Mouse (Mus musculus): ENCODE measurements around the gene Prtg. TPM values are rescaled to one million over a fixed set of nuclear protein-coding genes. Genes with fewer than 3 reads are reported as not detected.
A peak's percentile ranks its signal among the peaks of the same experiment; 100 is the strongest.

Gene Prtg
- polyA plus RNA-seq, 1 experiment from 2014 or later = 11.1 TPM

- Histone ChIP-seq H3K36me3 (peaks cover 18% of the 10 kb centered on the region), H3K9me3 (peaks cover 3% of the 10 kb centered on the region; the same call in 1 of the 2 replicates), H3K4me3 (no peak overlapping the region), H3K4me1 (no peaks in the 10 kb centered on the region), H3K27ac (no peak overlapping the region), H3K27me3 (ENCODE audit: insufficient read depth, poor library complexity, severe bottlenecking) (no peaks in the 10 kb centered on the region)
- no peak for DNase-seq (ENCODE audit: low spot score)
- WGBS = 82% methylated on average over 13 of the region's 13 CpGs
These were observed 137.6 kb downstream of the Prtg start for GRCm38 (mm10) chr9:72944286-72944685.

- no peak overlapping the region for H3K4me3 ChIP-seq
- H3K36me3 ChIP-seq = peaks cover 18% of the 10 kb centered on the region
- DNase-seq (ENCODE audit: low spot score) = no peak
- H3K9me3 ChIP-seq = peaks cover 3% of the 10 kb centered on the region; the same call in 1 of the 2 replicates
- WGBS = 83% methylated on average over 1 of the region's 1 CpGs
- no peaks in the 10 kb centered on the region for H3K4me1 ChIP-seq
- H3K27me3 ChIP-seq (ENCODE audit: insufficient read depth, poor library complexity, severe bottlenecking) = no peaks in the 10 kb centered on the region
- no peak overlapping the region for H3K27ac ChIP-seq
These were observed 140.3 kb downstream of the Prtg start for GRCm38 (mm10) chr9:72947010-72947409.

GRCm38 (mm10) chr9:72949572-72949971 lies 142.9 kb downstream of the Prtg start:
- no peaks in the 10 kb centered on the region for H3K4me1 ChIP-seq
- DNase-seq (ENCODE audit: low spot score) = no peak
- H3K4me3 ChIP-seq = no peak overlapping the region
- H3K9me3 ChIP-seq = peaks cover 3% of the 10 kb centered on the region; the same call in 1 of the 2 replicates
- 75% methylated on average over 7 of the region's 7 CpGs for WGBS
- no peak overlapping the region for H3K27ac ChIP-seq
- H3K27me3 ChIP-seq (ENCODE audit: insufficient read depth, poor library complexity, severe bottlenecking) = no peaks in the 10 kb centered on the region
- peaks cover 18% of the 10 kb centered on the region for H3K36me3 ChIP-seq

GRCm38 (mm10) chr9:72954746-72955145 lies 148.1 kb downstream of the Prtg start:
- Histone ChIP-seq H3K4me1 (peaks cover 10% of the 10 kb centered on the region), H3K4me3 (no peak overlapping the region), H3K36me3 (no peaks in the 10 kb centered on the region), H3K27ac (no peak overlapping the region), H3K9me3 (no peaks in the 10 kb centered on the region), H3K27me3 (ENCODE audit: insufficient read depth, poor library complexity, severe bottlenecking) (no peaks in the 10 kb centered on the region)
- no peak for DNase-seq (ENCODE audit: low spot score)
- WGBS = 61% methylated on average over 2 of the region's 2 CpGs

- Histone ChIP-seq H3K9me3 (no peaks in the 10 kb centered on the region), H3K4me1 (peaks cover 10% of the 10 kb centered on the region), H3K4me3 (no peak overlapping the region), H3K36me3 (no peaks in the 10 kb centered on the region), H3K27ac (no peak overlapping the region), H3K27me3 (ENCODE audit: insufficient read depth, poor library complexity, severe bottlenecking) (no peaks in the 10 kb centered on the region)
- DNase-seq (ENCODE audit: low spot score) = peak; percentile 77
- WGBS = 23% methylated on average over 1 of the region's 1 CpGs
These were observed 148.9 kb downstream of the Prtg start for GRCm38 (mm10) chr9:72955546-72955945.

- peaks cover 10% of the 10 kb centered on the region for H3K4me1 ChIP-seq
- H3K9me3 ChIP-seq = no peaks in the 10 kb centered on the region
- H3K4me3 ChIP-seq = peak within 1 kb of the TSS; percentile 69
- WGBS = 3% methylated on average over 43 of the region's 43 CpGs
- peak; percentile 95 for DNase-seq (ENCODE audit: low spot score)
- H3K27me3 ChIP-seq (ENCODE audit: insufficient read depth, poor library complexity, severe bottlenecking) = no peaks in the 10 kb centered on the region
- H3K36me3 ChIP-seq = no peaks in the 10 kb centered on the region
- peak within 1 kb of the TSS; percentile 87 for H3K27ac ChIP-seq
These were observed 152.1 kb downstream of the Prtg start, which contains the start of the genes Dyx1c1 and Gm44503 for GRCm38 (mm10) chr9:72958521-72959450. Dyx1c1 (plus strand) TSS chr9:72958785. Gm44503 (plus strand) TSS chr9:72958852.

GRCm38 (mm10) chr9:72961346-72961745 lies 154.7 kb downstream of the Prtg start:
- Histone ChIP-seq H3K4me1 (peaks cover 10% of the 10 kb centered on the region), H3K27ac (no peak overlapping the region), H3K27me3 (ENCODE audit: insufficient read depth, poor library complexity, severe bottlenecking) (no peaks in the 10 kb centered on the region), H3K36me3 (no peaks in the 10 kb centered on the region), H3K4me3 (no peak overlapping the region), H3K9me3 (no peaks in the 10 kb centered on the region)
- WGBS = 59% methylated on average over 8 of the region's 8 CpGs
- no peak for DNase-seq (ENCODE audit: low spot score)

- Histone ChIP-seq H3K9me3 (no peaks in the 10 kb centered on the region), H3K27me3 (ENCODE audit: insufficient read depth, poor library complexity, severe bottlenecking) (no peaks in the 10 kb centered on the region), H3K4me3 (no peak overlapping the region), H3K4me1 (peaks cover 10% of the 10 kb centered on the region), H3K36me3 (no peaks in the 10 kb centered on the region), H3K27ac (no peak overlapping the region)
- 75% methylated on average over 15 of the region's 15 CpGs for WGBS
- DNase-seq (ENCODE audit: low spot score) = no peak
These were observed 155.3 kb downstream of the Prtg start for GRCm38 (mm10) chr9:72961959-72962358.

Other genes starting within 250 kb of the Prtg start
- 515 and 584 TPM in 2 replicates for gene Nedd4, start 144.5 kb upstream of the Prtg start, polyA plus RNA-seq (2016; fragmentation: Nextera tagmentation; extraction: Ambion mirVana)
- gene Pygo1, start 118.8 kb downstream of the Prtg start, polyA plus RNA-seq (2016; fragmentation: Nextera tagmentation; extraction: Ambion mirVana) = 1.6 and 2.2 TPM in 2 replicates
- 0.59 and 1.1 TPM in 2 replicates for gene Dyx1c1, start 151.9 kb downstream of the Prtg start, polyA plus RNA-seq (2016; fragmentation: Nextera tagmentation; extraction: Ambion mirVana)
- gene Gm44503, start 152.0 kb downstream of the Prtg start, polyA plus RNA-seq (2016; fragmentation: Nextera tagmentation; extraction: Ambion mirVana) = not detected in 2 replicates
- gene Ccpg1os, start 178.5 kb downstream of the Prtg start, polyA plus RNA-seq (2016; fragmentation: Nextera tagmentation; extraction: Ambion mirVana) = 11.5 and 12.9 TPM in 2 replicates
- 18.3 and 23.5 TPM in 2 replicates for gene Ccpg1, start 178.6 kb downstream of the Prtg start, polyA plus RNA-seq (2016; fragmentation: Nextera tagmentation; extraction: Ambion mirVana)
- gene Pigb, start 233.5 kb downstream of the Prtg start, polyA plus RNA-seq (2016; fragmentation: Nextera tagmentation; extraction: Ambion mirVana) = 10.9 and 13.2 TPM in 2 replicates
- gene Rab27a, start 238.0 kb downstream of the Prtg start, polyA plus RNA-seq (2016; fragmentation: Nextera tagmentation; extraction: Ambion mirVana) = 3.5 and 5.3 TPM in 2 replicates